Mouse (Mus musculus) CH12.LX (cell line): ENCODE results near the gene Exoc3l4. TPM values are rescaled to one million over a fixed set of nuclear protein-coding genes. Genes with fewer than 3 reads are reported as not detected.

Source experiments
- DNase-seq: peaks from one replicate; pipeline ENCODE4 v3.0.0-alpha.2; 2013; ENCODE audit errors: extremely low read depth
- H3K27ac ChIP-seq: 2 replicates; pipeline ENCODE4 v1.5.1; 2012; ENCODE audit warnings: low read depth, mild to moderate bottlenecking, control low read depth, moderate library complexity; ENCODE audit not compliant: insufficient read depth
- H3K27me3 ChIP-seq: replicated peaks from 2 replicates; pipeline ENCODE3; 2012; ENCODE audit warnings: inconsistent platforms
- H3K36me3 ChIP-seq, 2 experiments: replicated peaks in 1 of 2; 2 replicates each; pipeline versions ENCODE3 to v1.6.1; 2012; ENCODE audit warnings: inconsistent platforms in 1 of 2, low read length in 1 of 2, mild to moderate bottlenecking in 1 of 2, mixed read lengths in 1 of 2, moderate library complexity in 1 of 2; ENCODE audit not compliant: control insufficient read depth in 1 of 2, insufficient read depth in 1 of 2
- H3K4me1 ChIP-seq, 2 experiments: 2 replicates each; pipeline ENCODE4 v1.6.1; 2012; ENCODE audit warnings: inconsistent platforms in 1 of 2, moderate library complexity in 1 of 2; ENCODE audit not compliant: insufficient read depth in 2 of 2, control insufficient read depth in 1 of 2
- H3K4me2 ChIP-seq: 2 replicates; pipeline ENCODE4 v1.6.1; 2012; ENCODE audit warnings: low read depth, mild to moderate bottlenecking, control low read depth; ENCODE audit not compliant: poor library complexity, insufficient read depth, severe bottlenecking
- H3K4me3 ChIP-seq, 3 experiments: fragments of 150-350 bp in 1 of 3; sonication (generic) in 1 of 3; replicated peaks in 1 of 3; 2 replicates each; pipeline versions ENCODE3 to v1.5.1; 2011 to 2012; ENCODE audit warnings: low read depth in 2 of 3, low read length in 2 of 3, mild to moderate bottlenecking in 2 of 3, moderate library complexity in 2 of 3, control low read depth in 1 of 3, improper control_type of control experiment in 1 of 3, inconsistent platforms in 1 of 3, mixed read lengths in 1 of 3; ENCODE audit not compliant: poor library complexity in 1 of 3
- H3K79me2 ChIP-seq: replicated peaks from 2 replicates; pipeline ENCODE4 v1.6.1; 2012; ENCODE audit warnings: mild to moderate bottlenecking, moderate library complexity; ENCODE audit not compliant: control insufficient read depth, poor library complexity, insufficient read depth, severe bottlenecking; ENCODE audit errors: extremely low read depth
- H3K9ac ChIP-seq: 2 replicates; pipeline ENCODE4 v1.6.1; 2012; ENCODE audit warnings: low read depth, mild to moderate bottlenecking, control low read depth, moderate library complexity; ENCODE audit not compliant: insufficient read depth
- H3K9me3 ChIP-seq: replicated peaks from 2 replicates; pipeline ENCODE3; 2012; ENCODE audit warnings: low read length, inconsistent platforms, mixed read lengths
- BHLHE40 ChIP-seq: IDR thresholded peaks from 2 replicates; pipeline ENCODE4 v1.6.1; 2011; ENCODE audit warnings: mild to moderate bottlenecking, low read depth, low read length, improper control_type of control experiment
- CHD1 ChIP-seq: IDR thresholded peaks from 2 replicates; pipeline ENCODE4 v1.6.1; 2012; ENCODE audit warnings: low read depth, low read length, improper control_type of control experiment, inconsistent platforms
- CTCF ChIP-seq, 2 experiments: IDR thresholded peaks in 1 of 2; conservative IDR thresholded peaks in 1 of 2; 2 replicates each; pipeline ENCODE4 v1.5.1; 2011 to 2012; ENCODE audit warnings: low read depth in 2 of 2, low read length in 2 of 2, improper control_type of control experiment in 1 of 2, inconsistent platforms in 1 of 2, mild to moderate bottlenecking in 1 of 2, moderate library complexity in 1 of 2
- E2F4 ChIP-seq: IDR thresholded peaks from 2 replicates; pipeline ENCODE4 v1.6.1; 2011; ENCODE audit warnings: low read depth, low read length, improper control_type of control experiment; ENCODE audit not compliant: insufficient replicate concordance
- ELF1 ChIP-seq: IDR thresholded peaks from 2 replicates; pipeline ENCODE4 v1.6.1; 2014; ENCODE audit warnings: low read depth, mild to moderate bottlenecking, inconsistent platforms, low read length, improper control_type of control experiment
- EP300 ChIP-seq: IDR thresholded peaks from 2 replicates; pipeline ENCODE4 v1.6.1; 2011; ENCODE audit warnings: low read length, improper control_type of control experiment
- GABPA ChIP-seq: IDR thresholded peaks from 2 replicates; pipeline ENCODE4 v1.6.1; 2012; ENCODE audit warnings: low read depth, low read length, improper control_type of control experiment, inconsistent platforms; ENCODE audit not compliant: insufficient replicate concordance
- HCFC1 ChIP-seq: IDR thresholded peaks from 2 replicates; pipeline ENCODE4 v1.6.1; 2012; ENCODE audit warnings: low read depth, mild to moderate bottlenecking, inconsistent platforms, low read length, improper control_type of control experiment
- JUN ChIP-seq: IDR thresholded peaks from 2 replicates; pipeline ENCODE4 v1.6.1; 2011; ENCODE audit warnings: low read depth, mild to moderate bottlenecking, low read length, improper control_type of control experiment, moderate library complexity; ENCODE audit not compliant: insufficient read depth
- JUND ChIP-seq: conservative IDR thresholded peaks from 2 replicates; pipeline ENCODE4 v1.6.1; 2011; ENCODE audit warnings: low read depth, low read length, improper control_type of control experiment
- KAT2A ChIP-seq: IDR thresholded peaks from 2 replicates; pipeline ENCODE4 v1.6.1; 2012; ENCODE audit warnings: low read length, improper control_type of control experiment, inconsistent platforms; ENCODE audit not compliant: insufficient replicate concordance
- MAFK ChIP-seq: IDR thresholded peaks from 2 replicates; pipeline ENCODE4 v1.6.1; 2011; ENCODE audit warnings: low read length, improper control_type of control experiment; ENCODE audit not compliant: insufficient replicate concordance
- MAX ChIP-seq: IDR thresholded peaks from 2 replicates; pipeline ENCODE4 v1.6.1; 2011; ENCODE audit warnings: low read length, improper control_type of control experiment
- MAZ ChIP-seq: IDR thresholded peaks from 2 replicates; pipeline ENCODE4 v1.6.1; 2012; ENCODE audit warnings: low read depth, mild to moderate bottlenecking, inconsistent platforms, low read length, improper control_type of control experiment, moderate library complexity
- MXI1 ChIP-seq: IDR thresholded peaks from 2 replicates; pipeline ENCODE4 v1.6.1; 2011; ENCODE audit warnings: mild to moderate bottlenecking, low read depth, low read length, improper control_type of control experiment
- MYC ChIP-seq: IDR thresholded peaks from 2 replicates; pipeline ENCODE4 v1.6.1; 2011; ENCODE audit warnings: low read depth, mild to moderate bottlenecking, improper control_type of control experiment, low read length
- NELFE ChIP-seq: IDR thresholded peaks from 2 replicates; pipeline ENCODE4 v1.6.1; 2011; ENCODE audit warnings: low read depth, low read length, improper control_type of control experiment
- NRF1 ChIP-seq: IDR thresholded peaks from 2 replicates; pipeline ENCODE4 v1.6.1; 2014; ENCODE audit warnings: low read depth, mild to moderate bottlenecking, inconsistent platforms, low read length, improper control_type of control experiment, moderate library complexity
- PAX5 ChIP-seq: IDR thresholded peaks from 2 replicates; pipeline ENCODE4 v1.6.1; 2012; ENCODE audit warnings: low read length, inconsistent platforms, mixed read lengths
- POLR2AphosphoS2 ChIP-seq: IDR thresholded peaks from 2 replicates; pipeline ENCODE4 v1.6.1; 2011; ENCODE audit warnings: low read depth, low read length, improper control_type of control experiment
- RAD21 ChIP-seq: IDR thresholded peaks from 2 replicates; pipeline ENCODE4 v1.6.1; 2011; ENCODE audit warnings: low read depth, mild to moderate bottlenecking, low read length, improper control_type of control experiment, moderate library complexity
- RCOR1 ChIP-seq: conservative IDR thresholded peaks from 2 replicates; pipeline ENCODE4 v1.6.1; 2012; ENCODE audit warnings: low read depth, mild to moderate bottlenecking, inconsistent platforms, low read length, improper control_type of control experiment
- SMC3 ChIP-seq: IDR thresholded peaks from 2 replicates; pipeline ENCODE4 v1.6.1; 2011; ENCODE audit warnings: low read depth, low read length, improper control_type of control experiment
- TBP ChIP-seq: conservative IDR thresholded peaks from 2 replicates; pipeline ENCODE4 v1.6.1; 2011; ENCODE audit warnings: low read depth, low read length, improper control_type of control experiment
- TCF12 ChIP-seq: IDR thresholded peaks from 2 replicates; pipeline ENCODE4 v1.6.1; 2014; ENCODE audit warnings: low read depth, mild to moderate bottlenecking, inconsistent platforms, low read length, improper control_type of control experiment
- UBTF ChIP-seq: IDR thresholded peaks from 2 replicates; pipeline ENCODE4 v1.6.1; 2012; ENCODE audit warnings: low read depth, mild to moderate bottlenecking, inconsistent platforms, low read length, improper control_type of control experiment, moderate library complexity
- USF2 ChIP-seq: conservative IDR thresholded peaks from 2 replicates; pipeline ENCODE4 v1.6.1; 2011; ENCODE audit warnings: low read depth, low read length, improper control_type of control experiment
- ZC3H11A ChIP-seq: IDR thresholded peaks from 2 replicates; pipeline ENCODE4 v1.6.1; 2012; ENCODE audit warnings: low read depth, mild to moderate bottlenecking, inconsistent platforms, low read length, improper control_type of control experiment
- ZKSCAN1 ChIP-seq: IDR thresholded peaks from 2 replicates; pipeline ENCODE4 v1.6.1; 2012; ENCODE audit warnings: low read depth, inconsistent platforms, low read length, improper control_type of control experiment, borderline replicate concordance
- ZNF384 ChIP-seq: IDR thresholded peaks from 2 replicates; pipeline ENCODE4 v1.6.1; 2012; ENCODE audit warnings: low read depth, low read length, improper control_type of control experiment, inconsistent platforms
- dilution Hi-C: fragments of 300-500 bp; cut with MboI; formaldehyde crosslinking; loops from 2 replicates; pipeline ENCODE4 v1.14.3; 2020; ENCODE audit warnings: low sequenced_read_pairs; ENCODE audit not compliant: extremely low pct_unique_long_range_greater_than_20kb, extremely low pct_ligation_motif_present
- in situ Hi-C: fragments of 300-500 bp; cut with MboI; formaldehyde crosslinking; loops from 3 replicates; pipeline ENCODE4 v1.14.3; 2019; ENCODE audit warnings: low sequenced_read_pairs, low pct_ligation_motif_present, low pct_unique_long_range_greater_than_20kb, mixed read lengths
- polyA plus RNA-seq: library from polyadenylated mRNA; unstranded; fragments of >175 nt; gene quantifications from 2 replicates; pipeline ENCODE4 v1.2.1, GENCODE M21; 2012; ENCODE audit warnings: low read depth; ENCODE audit not compliant: insufficient read length
- total RNA-seq, 2 experiments: library from RNA; depleted of rRNA; stranded (reverse); fragments of 300-350 nt in 1 of 2; fragments of >200 nt in 1 of 2; gene quantifications; 2 replicates each; pipeline ENCODE4 v1.2.3; 2012 to 2014

Exoc3l4 gene
- total RNA-seq (2012; rRNA removed) (0.29 and 0.85 TPM in 2 replicates), total RNA-seq (2014; rRNA removed) (0.80 and 1.2 TPM in 2 replicates), polyA plus RNA-seq (0.56 and 0.81 TPM in 2 replicates)

GRCm38 (mm10) chr12:111416921-111417779, at the start of gene Exoc3l4:
Exoc3l4 (plus strand) TSS chr12:111417017.
- Histone ChIP-seq H3K4me2 (peak within 1 kb of the TSS; percentile 65), H3K9ac (no peak within 1 kb of the TSS; the same call in 1 of the 2 replicates), H3K27ac (no peak within 1 kb of the TSS), H3K4me1 (peaks cover 0 to 23% of the 10 kb centered on the region in 2 experiments; a peak in 2 of 4 replicates), H3K79me2 (no peaks in the 10 kb centered on the region), H3K9me3 (no peaks in the 10 kb centered on the region), H3K27me3 (peaks cover 46% of the 10 kb centered on the region), H3K36me3 (no peaks in the 10 kb centered on the region), H3K4me3 (peak within 1 kb of the TSS; percentile 22 to 55 (median 25))
- TF ChIP-seq KAT2A = no peak
- no peak for TF ChIP-seq ELF1
- TF ChIP-seq TBP = no peak
- no peak for TF ChIP-seq PAX5
- no peak for TF ChIP-seq CHD1
- TF ChIP-seq NRF1 = no peak
- no peak for TF ChIP-seq RCOR1
- TF ChIP-seq POLR2AphosphoS2 = no peak
- no peak for TF ChIP-seq SMC3
- TF ChIP-seq MYC = no peak
- no peak for TF ChIP-seq JUND
- in situ Hi-C loops = loop anchor here (10.0 kb wide), 1 partner anchor 142 kb away; the partner anchor contains the start of gene Amn
- DNase-seq = no peak
- dilution Hi-C loops = no loop called here

- Histone ChIP-seq H3K27ac (no peak overlapping the region), H3K27me3 (no peaks in the 10 kb centered on the region), H3K4me1 (peaks cover 13 to 32% of the 10 kb centered on the region in 2 experiments), H3K79me2 (no peaks in the 10 kb centered on the region; the same call in none of the 2 replicates), H3K9me3 (peaks cover 2% of the 10 kb centered on the region), H3K9ac (no peak overlapping the region), H3K4me2 (peak overlapping the region; percentile 1; the same call in 1 of the 2 replicates), H3K36me3 (peaks cover 0 to 7% of the 10 kb centered on the region in 2 experiments), H3K4me3 (no peak overlapping the region)
- in situ Hi-C loops = no loop called here
- dilution Hi-C loops = no loop called here
- DNase-seq = no peak
- TF ChIP-seq PAX5 (no peak), MAFK (no peak), NELFE (no peak), TCF12 (no peak), MAX (0 out of 2 replicates have a peak, but pooled peaks have one; percentile 43), ELF1 (no peak), E2F4 (no peak), ZC3H11A (no peak), ZKSCAN1 (no peak), USF2 (no peak), MXI1 (peak; percentile 70; the same call in 1 of the 2 replicates), EP300 (no peak), ZNF384 (no peak), MAZ (no peak), CHD1 (no peak), CTCF (conservative IDR thresholded peaks at IDR 0.05 in 1 of 2, IDR thresholded peaks at IDR 0.05 in 1 of 2; ENCODE audit: low read depth in 2 of 2, low read length in 2 of 2) (no peak), POLR2AphosphoS2 (no peak), UBTF (no peak), KAT2A (no peak), GABPA (no peak), HCFC1 (no peak), BHLHE40 (no peak), RAD21 (no peak), NRF1 (no peak), JUN (no peak)
These were observed 49.8 kb upstream of the Exoc3l4 start for GRCm38 (mm10) chr12:111367065-111367464.
